Mouse (Mus musculus) regulatory T cell (primary cell): ENCODE data around the gene Tns4.

Experiments
- in situ Hi-C: fragments of 300-600 bp; cut with MboI, MseI; formaldehyde crosslinking; loops from one replicate; pipeline ENCODE4 v1.15.1; 2025; ENCODE audit warnings: high pct_unique_total_duplicates

The Tns4 gene

GRCm38 (mm10) chr11:99118963-99119362 lies 29.9 kb upstream of the Tns4 start:
- in situ Hi-C loops, result no loop called here

GRCm38 (mm10) chr11:99118420-99118819 lies 29.3 kb upstream of the Tns4 start:
- in situ Hi-C loops, result no loop called here

GRCm38 (mm10) chr11:99117907-99118306 lies 28.8 kb upstream of the Tns4 start:
- in situ Hi-C loops, result no loop called here

- in situ Hi-C loops, result no loop called here
Measured at GRCm38 (mm10) chr11:99115940-99116339, 26.8 kb upstream of the Tns4 start.

GRCm38 (mm10) chr11:99113111-99113510 lies 24.0 kb upstream of the Tns4 start:
- in situ Hi-C loops, result no loop called here

GRCm38 (mm10) chr11:99112700-99113099 lies 23.6 kb upstream of the Tns4 start:
- in situ Hi-C loops, result no loop called here

- in situ Hi-C loops, result no loop called here
Measured at GRCm38 (mm10) chr11:99111631-99112030, 22.5 kb upstream of the Tns4 start.

GRCm38 (mm10) chr11:99111155-99111554 lies 22.0 kb upstream of the Tns4 start:
- in situ Hi-C loops, result no loop called here

GRCm38 (mm10) chr11:99110370-99111110 lies 21.4 kb upstream of the Tns4 start:
- in situ Hi-C loops, result no loop called here

GRCm38 (mm10) chr11:99108296-99108695 lies 19.2 kb upstream of the Tns4 start:
- in situ Hi-C loops, result no loop called here

GRCm38 (mm10) chr11:99105981-99106726 lies 17.0 kb upstream of the Tns4 start:
- in situ Hi-C loops, result no loop called here

GRCm38 (mm10) chr11:99104609-99105410 lies 15.7 kb upstream of the Tns4 start:
- in situ Hi-C loops, result no loop called here

- in situ Hi-C loops, result no loop called here
Measured at GRCm38 (mm10) chr11:99102575-99103270, 13.6 kb upstream of the Tns4 start.

GRCm38 (mm10) chr11:99101693-99102092 lies 12.6 kb upstream of the Tns4 start:
- in situ Hi-C loops, result no loop called here

- in situ Hi-C loops, result no loop called here
Measured at GRCm38 (mm10) chr11:99100215-99100614, 11.1 kb upstream of the Tns4 start.

GRCm38 (mm10) chr11:99099516-99099915 lies 10.4 kb upstream of the Tns4 start:
- in situ Hi-C loops, result loop anchor here (10.0 kb wide), 1 partner anchor 1035 kb away; no protein-coding TSS in a partner anchor

GRCm38 (mm10) chr11:99098924-99099323 lies 9.8 kb upstream of the Tns4 start:
- in situ Hi-C loops, result loop anchor here (10.0 kb wide), 1 partner anchor 1034 kb away; no protein-coding TSS in a partner anchor

- in situ Hi-C loops, result loop anchor here (10.0 kb wide), 1 partner anchor 1032 kb away; no protein-coding TSS in a partner anchor
Measured at GRCm38 (mm10) chr11:99096996-99097774, 8.1 kb upstream of the Tns4 start.

GRCm38 (mm10) chr11:99096417-99096816 lies 7.3 kb upstream of the Tns4 start:
- in situ Hi-C loops, result loop anchor here (10.0 kb wide), 1 partner anchor 1032 kb away; no protein-coding TSS in a partner anchor

- in situ Hi-C loops, result loop anchor here (10.0 kb wide), 1 partner anchor 1031 kb away; no protein-coding TSS in a partner anchor
Measured at GRCm38 (mm10) chr11:99095759-99096158, 6.7 kb upstream of the Tns4 start.
